Mouse (Mus musculus) c-Kit-positive CD71-positive TER-119-negative erythroid progenitor cells, embryonic 14.5 days (primary cell): ENCODE measurements around the gene Mug2.
"Not testable (repeated sequence)": the region's sequence is repeated elsewhere in the genome, so short reads cannot be mapped to it uniquely, and the experiment has no call there.

Experiments used
- DNase-seq: peaks from one replicate; pipeline ENCODE4 v3.0.0-alpha.2; 2013; ENCODE audit warnings: low read depth

The Mug2 gene

DNA sequence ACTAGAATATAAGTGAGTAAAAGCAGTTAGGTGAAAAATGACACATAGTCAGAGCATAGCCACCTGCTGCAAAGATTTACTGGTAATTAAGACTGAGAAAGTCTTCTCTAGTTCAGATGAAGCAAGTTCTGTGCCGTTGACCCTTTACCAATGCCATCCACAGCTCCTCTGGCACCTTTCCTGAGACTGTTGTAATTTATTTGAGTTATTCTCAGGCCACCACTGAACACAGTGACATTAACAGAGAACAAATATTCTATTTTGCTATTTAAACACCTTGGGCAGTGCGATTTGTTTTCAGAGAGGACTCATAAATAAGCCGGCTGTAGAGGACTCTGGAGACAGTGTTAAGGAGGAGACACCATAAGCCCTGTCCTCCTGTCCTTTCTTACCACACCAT is at the start of gene Mug2:
Gene Mug2, plus strand, starts transcription at position 301 of the 400 bp plus-strand sequence.
- DNase-seq, result not testable (repeated sequence)

DNA sequence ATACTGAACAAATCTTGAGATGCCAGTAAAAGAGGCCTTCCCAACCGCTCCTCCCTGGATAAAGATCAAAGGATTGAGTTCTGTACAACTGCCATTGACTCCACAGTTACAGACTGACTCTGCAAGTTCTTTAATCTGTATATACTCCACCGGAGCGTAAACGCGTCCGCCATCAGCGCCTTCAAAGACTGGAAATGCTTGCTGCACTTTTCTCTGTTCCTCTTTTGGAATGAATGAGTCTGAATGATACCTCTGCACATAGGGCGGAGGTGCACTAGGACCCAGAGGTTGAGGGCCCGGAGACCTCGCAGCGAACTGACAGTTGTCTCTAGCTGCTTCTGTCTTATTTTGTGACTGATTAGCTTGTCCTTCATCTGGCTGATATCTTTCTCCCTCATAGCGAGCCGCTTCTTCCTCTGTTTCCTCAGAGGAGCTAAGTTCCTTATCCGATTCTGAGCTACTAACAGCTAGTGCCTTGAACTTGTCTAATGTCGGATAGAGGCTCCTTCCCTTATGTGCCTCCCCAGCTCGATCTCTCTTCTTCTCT is 48.7 kb upstream of the Mug2 start:
- DNase-seq, result not testable (repeated sequence)

DNA sequence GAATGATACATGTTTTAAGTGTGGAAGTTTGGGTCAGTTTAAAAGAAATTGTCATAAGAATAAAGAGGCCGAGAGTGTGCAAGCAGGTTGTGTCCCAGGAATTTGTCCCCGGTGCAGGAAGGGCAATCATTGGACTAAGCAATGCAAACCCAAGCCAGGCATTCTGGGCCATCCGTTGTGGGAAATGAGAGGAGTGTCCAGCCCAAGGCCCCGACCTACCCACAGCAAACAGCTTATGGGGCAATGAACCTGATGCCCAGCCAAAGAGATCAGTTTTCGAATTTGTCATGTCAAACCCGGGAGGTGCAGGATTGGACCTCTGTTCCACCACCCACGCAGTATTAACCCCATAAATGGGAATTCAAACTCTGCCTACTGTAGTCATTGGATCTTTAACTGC is 30.9 kb upstream of the Mug2 start:
- no peak for DNase-seq

GRCm38 (mm10) chr6:122100904-122101303 is 94.3 kb downstream of the Mug2 start:
- DNase-seq, result no peak

DNA sequence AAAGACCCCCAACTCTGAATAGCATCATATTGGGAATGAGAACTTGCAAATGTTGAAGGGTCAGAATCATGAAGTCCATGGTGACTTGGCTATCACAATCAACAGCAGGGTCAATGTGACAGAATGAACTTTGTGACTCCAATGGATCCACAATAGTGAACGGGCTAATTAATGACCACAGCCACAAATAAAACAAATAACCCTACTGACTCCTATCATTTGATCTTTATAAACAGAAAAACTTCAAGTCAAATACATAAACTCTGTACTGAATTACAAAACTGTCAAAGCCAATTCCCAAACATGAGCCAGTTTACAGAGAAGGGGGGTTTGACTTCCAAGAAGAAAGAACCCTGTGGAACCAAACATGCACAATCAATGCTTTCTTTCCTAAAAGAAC is 95.1 kb downstream of the Mug2 start:
- DNase-seq, result no peak

- DNase-seq, result no peak
Measured at GRCm38 (mm10) chr6:122116963-122117362, 110.4 kb downstream of the Mug2 start.

- no peak for DNase-seq
Measured at GRCm38 (mm10) chr6:122129521-122129920, 123.0 kb downstream of the Mug2 start.
